Mouse (Mus musculus) C2C12 (cell line): ENCODE measurements at regions not wholly inside any gene's neighbourhood (a gene's known extent, or its start where the extent isn't known, plus 50 kb on each side); places are given as distances from the start of the nearest gene placed in this dataset.

ENCODE experiments used
- H3K27me3 ChIP-seq: one replicate; pipeline ENCODE4 v1.6.1; 2011; ENCODE audit not compliant: control insufficient read depth, insufficient read depth, insufficient read length
- H3K36me3 ChIP-seq: one replicate; pipeline ENCODE4 v1.6.1; 2011; ENCODE audit not compliant: control insufficient read depth, insufficient read depth
- H3K4me3 ChIP-seq: one replicate; pipeline ENCODE4 v1.5.1; 2011; ENCODE audit warnings: mild to moderate bottlenecking, control low read depth; ENCODE audit not compliant: poor library complexity, insufficient read depth, severe bottlenecking
- H3K79me2 ChIP-seq: one replicate; pipeline ENCODE4 v1.6.1; 2011; ENCODE audit not compliant: control insufficient read depth, insufficient read depth
- H3K79me3 ChIP-seq: one replicate; pipeline ENCODE4 v1.6.1; 2011; ENCODE audit warnings: low read depth, control low read depth
- H3ac ChIP-seq: one replicate; pipeline ENCODE3; 2011; ENCODE audit warnings: low read depth; ENCODE audit not compliant: control insufficient read depth, insufficient read length
- CEBPB ChIP-seq: IDR thresholded peaks from one replicate; pipeline ENCODE4 v1.6.1; 2011; ENCODE audit warnings: low read depth, mild to moderate bottlenecking, control low read depth, moderate library complexity
- CTCF ChIP-seq: IDR thresholded peaks from one replicate; pipeline ENCODE4 v1.5.1; 2011; ENCODE audit not compliant: control insufficient read depth, insufficient read depth, insufficient read length
- FOSL1 ChIP-seq: IDR thresholded peaks from one replicate; pipeline ENCODE4 v1.8.0; 2011; ENCODE audit warnings: mild to moderate bottlenecking, low read length; ENCODE audit not compliant: poor library complexity, insufficient read depth, severe bottlenecking
- MAX ChIP-seq: IDR thresholded peaks from one replicate; pipeline ENCODE4 v1.6.1; 2011; ENCODE audit warnings: mild to moderate bottlenecking, control low read depth
- MYOD1 ChIP-seq: IDR thresholded peaks from one replicate; pipeline ENCODE4 v1.6.1; 2011; ENCODE audit warnings: low read depth; ENCODE audit not compliant: control insufficient read depth, insufficient read length
- MYOG ChIP-seq: IDR thresholded peaks from one replicate; pipeline ENCODE4 v1.6.1; 2011; ENCODE audit not compliant: control insufficient read depth, insufficient read length; ENCODE audit errors: extremely low read depth
- USF1 ChIP-seq: IDR thresholded peaks from one replicate; pipeline ENCODE4 v1.6.1; 2011; ENCODE audit warnings: low read depth, mild to moderate bottlenecking, control low read depth, moderate library complexity

GRCm38 (mm10) chr13:115427091-115428033, 325.6 kb upstream of the Itga1 start:
- Histone ChIP-seq H3K4me3 (no peak overlapping the region), H3K36me3 (no peaks in the 10 kb centered on the region), H3K79me2 (no peaks in the 10 kb centered on the region), H3K27me3 (no peaks in the 10 kb centered on the region), H3ac (no peak overlapping the region), H3K79me3 (no peaks in the 10 kb centered on the region)
- no peak for TF ChIP-seq USF1
- no peak for TF ChIP-seq MYOG
- no peak for TF ChIP-seq CEBPB
- no peak for TF ChIP-seq FOSL1
- no peak for TF ChIP-seq MYOD1
- no peak for TF ChIP-seq CTCF
- TF ChIP-seq MAX, result no peak

- Histone ChIP-seq H3K36me3 (no peaks in the 10 kb centered on the region), H3K4me3 (no peak overlapping the region), H3K27me3 (no peaks in the 10 kb centered on the region), H3K79me3 (no peaks in the 10 kb centered on the region), H3ac (no peak overlapping the region), H3K79me2 (no peaks in the 10 kb centered on the region)
- TF ChIP-seq CEBPB (no peak), MYOG (no peak), FOSL1 (no peak), MYOD1 (no peak), USF1 (no peak), MAX (no peak), CTCF (no peak)
Observed at GRCm38 (mm10) chr13:115425610-115426562, 324.1 kb upstream of the Itga1 start.

- Histone ChIP-seq H3K27me3 (no peaks in the 10 kb centered on the region), H3ac (no peak overlapping the region), H3K4me3 (no peak overlapping the region), H3K79me2 (no peaks in the 10 kb centered on the region), H3K36me3 (no peaks in the 10 kb centered on the region), H3K79me3 (no peaks in the 10 kb centered on the region)
- TF ChIP-seq USF1 (no peak), MYOG (no peak), MAX (no peak), CTCF (no peak), CEBPB (no peak), FOSL1 (no peak)
Observed at GRCm38 (mm10) chr13:115423761-115424160, 322.0 kb upstream of the Itga1 start.

GRCm38 (mm10) chr13:115421483-115421882, 319.7 kb upstream of the Itga1 start:
- Histone ChIP-seq H3K79me2 (no peaks in the 10 kb centered on the region), H3K4me3 (no peak overlapping the region), H3K79me3 (no peaks in the 10 kb centered on the region), H3ac (no peak overlapping the region), H3K36me3 (no peaks in the 10 kb centered on the region), H3K27me3 (no peaks in the 10 kb centered on the region)
- no peak for TF ChIP-seq USF1
- no peak for TF ChIP-seq CTCF
- no peak for TF ChIP-seq MYOG
- no peak for TF ChIP-seq FOSL1
- TF ChIP-seq MYOD1, result no peak
- no peak for TF ChIP-seq CEBPB
- TF ChIP-seq MAX, result no peak

- no peaks in the 10 kb centered on the region for H3K27me3 ChIP-seq
- H3K36me3 ChIP-seq, result no peaks in the 10 kb centered on the region
- no peak overlapping the region for H3K4me3 ChIP-seq
- no peak for TF ChIP-seq USF1
- TF ChIP-seq FOSL1, result no peak
- no peak for TF ChIP-seq MYOD1
- no peak for TF ChIP-seq MAX
- TF ChIP-seq CEBPB, result no peak
- TF ChIP-seq CTCF, result no peak
- no peak for TF ChIP-seq MYOG
- no peaks in the 10 kb centered on the region for H3K79me2 ChIP-seq
- H3K79me3 ChIP-seq, result no peaks in the 10 kb centered on the region
- H3ac ChIP-seq, result no peak overlapping the region
Observed at GRCm38 (mm10) chr13:115417829-115418228, 316.1 kb upstream of the Itga1 start.
